Mouse (Mus musculus): ENCODE measurements at regions not wholly inside any gene's neighbourhood (a gene's known extent, or its start where the extent isn't known, plus 50 kb on each side); places are given as distances from the start of the nearest gene placed in this dataset.

GRCm38 (mm10) chr15:93681602-93682001 lies 85.9 kb upstream of the Prickle1 start:
- WGBS = 85% methylated on average over 4 of the region's 4 CpGs

GRCm38 (mm10) chr15:93675624-93676023 lies 79.9 kb upstream of the Prickle1 start:
- DNase-seq (ENCODE audit: low spot score) = no peak
- no peaks in the 10 kb centered on the region for H3K27me3 ChIP-seq (ENCODE audit: low read depth, poor library complexity, severe bottlenecking)

More at GRCm38 (mm10) chr15:93681602-93682001, 85.9 kb upstream of the Prickle1 start:
- Histone ChIP-seq H3K4me1 (no peaks in the 10 kb centered on the region), H3K27me3 (ENCODE audit: low read depth, poor library complexity, severe bottlenecking) (no peaks in the 10 kb centered on the region), H3K9me3 (replicated peaks) (no peaks in the 10 kb centered on the region), H3K4me3 (no peak overlapping the region), H3K36me3 (no peaks in the 10 kb centered on the region), H3K27ac (no peak overlapping the region)
- no peak for DNase-seq (ENCODE audit: low spot score)

GRCm38 (mm10) chr15:93673976-93674375 lies 78.3 kb upstream of the Prickle1 start:
- no peaks in the 10 kb centered on the region for H3K36me3 ChIP-seq
- 0 out of 2 replicates have a peak overlapping the region, but pooled peaks have one; percentile 37 for H3K27ac ChIP-seq
- H3K4me3 ChIP-seq = no peak overlapping the region
- H3K9me3 ChIP-seq (replicated peaks) = no peaks in the 10 kb centered on the region
- H3K4me1 ChIP-seq = peaks cover 22% of the 10 kb centered on the region
- WGBS = 68% methylated on average over 10 of the region's 10 CpGs
- no peak for DNase-seq (ENCODE audit: low spot score)
- no peaks in the 10 kb centered on the region for H3K27me3 ChIP-seq (ENCODE audit: low read depth, poor library complexity, severe bottlenecking)

More at GRCm38 (mm10) chr15:93675624-93676023, 79.9 kb upstream of the Prickle1 start:
- Histone ChIP-seq H3K4me1 (peaks cover 8% of the 10 kb centered on the region), H3K36me3 (no peaks in the 10 kb centered on the region), H3K9me3 (replicated peaks) (no peaks in the 10 kb centered on the region), H3K4me3 (no peak overlapping the region), H3K27ac (no peak overlapping the region)
- WGBS = 94% methylated on average over 6 of the region's 6 CpGs

- H3K36me3 ChIP-seq = no peaks in the 10 kb centered on the region
- no peak overlapping the region for H3K4me3 ChIP-seq
- peak overlapping the region; percentile 82 for H3K27ac ChIP-seq
- DNase-seq (ENCODE audit: low spot score) = peak; percentile 76
- no peaks in the 10 kb centered on the region for H3K27me3 ChIP-seq (ENCODE audit: low read depth, poor library complexity, severe bottlenecking)
- H3K9me3 ChIP-seq (replicated peaks) = no peaks in the 10 kb centered on the region
- H3K4me1 ChIP-seq = peaks cover 34% of the 10 kb centered on the region
- 15% methylated on average over 5 of the region's 5 CpGs for WGBS
These were observed 68.2 kb upstream of the Prickle1 start for GRCm38 (mm10) chr15:93663876-93664275.

GRCm38 (mm10) chr15:93662601-93663000 lies 66.9 kb upstream of the Prickle1 start:
- Histone ChIP-seq H3K27ac (0 out of 2 replicates have a peak overlapping the region, but pooled peaks have one; percentile 30), H3K27me3 (ENCODE audit: low read depth, poor library complexity, severe bottlenecking) (no peaks in the 10 kb centered on the region), H3K4me3 (no peak overlapping the region), H3K36me3 (no peaks in the 10 kb centered on the region), H3K4me1 (peaks cover 29% of the 10 kb centered on the region), H3K9me3 (replicated peaks) (no peaks in the 10 kb centered on the region)
- WGBS = 100% methylated on average over 1 of the region's 1 CpGs
- DNase-seq (ENCODE audit: low spot score) = no peak

GRCm38 (mm10) chr15:93661801-93662200 lies 66.1 kb upstream of the Prickle1 start:
- Histone ChIP-seq H3K27ac (no peak overlapping the region), H3K36me3 (no peaks in the 10 kb centered on the region), H3K27me3 (ENCODE audit: low read depth, poor library complexity, severe bottlenecking) (no peaks in the 10 kb centered on the region), H3K4me3 (no peak overlapping the region), H3K4me1 (peaks cover 29% of the 10 kb centered on the region), H3K9me3 (replicated peaks) (no peaks in the 10 kb centered on the region)
- 93% methylated on average over 2 of the region's 2 CpGs for WGBS
- no peak for DNase-seq (ENCODE audit: low spot score)

- DNase-seq (ENCODE audit: low spot score) = no peak
- Histone ChIP-seq H3K4me3 (no peak overlapping the region), H3K9me3 (replicated peaks) (no peaks in the 10 kb centered on the region), H3K4me1 (peaks cover 29% of the 10 kb centered on the region), H3K27me3 (ENCODE audit: low read depth, poor library complexity, severe bottlenecking) (no peaks in the 10 kb centered on the region), H3K36me3 (no peaks in the 10 kb centered on the region), H3K27ac (peak overlapping the region; percentile 5; the same call in 1 of the 2 replicates)
- 88% methylated on average over 14 of the region's 14 CpGs for WGBS
These were observed 65.4 kb upstream of the Prickle1 start for GRCm38 (mm10) chr15:93660952-93661648.

- no peaks in the 10 kb centered on the region for H3K27me3 ChIP-seq (ENCODE audit: low read depth, poor library complexity, severe bottlenecking)
- H3K36me3 ChIP-seq = no peaks in the 10 kb centered on the region
- H3K27ac ChIP-seq = no peak overlapping the region
- no peaks in the 10 kb centered on the region for H3K9me3 ChIP-seq (replicated peaks)
- H3K4me1 ChIP-seq = peaks cover 5% of the 10 kb centered on the region; the same call in 1 of the 2 replicates
- no peak overlapping the region for H3K4me3 ChIP-seq
- DNase-seq (ENCODE audit: low spot score) = no peak
- 93% methylated on average over 6 of the region's 6 CpGs for WGBS
These were observed 61.5 kb upstream of the Prickle1 start for GRCm38 (mm10) chr15:93657171-93657570.

- Histone ChIP-seq H3K4me3 (no peak overlapping the region), H3K36me3 (no peaks in the 10 kb centered on the region), H3K27me3 (ENCODE audit: low read depth, poor library complexity, severe bottlenecking) (no peaks in the 10 kb centered on the region), H3K4me1 (peaks cover 5% of the 10 kb centered on the region; the same call in 1 of the 2 replicates), H3K9me3 (replicated peaks) (no peaks in the 10 kb centered on the region), H3K27ac (no peak overlapping the region)
- DNase-seq (ENCODE audit: low spot score) = no peak
- WGBS = 86% methylated on average over 6 of the region's 6 CpGs
These were observed 61.0 kb upstream of the Prickle1 start for GRCm38 (mm10) chr15:93656713-93657112.

- no peak for DNase-seq (ENCODE audit: low spot score)
- no peak overlapping the region; the same call in 1 of the 2 replicates for H3K27ac ChIP-seq
These were observed 60.1 kb upstream of the Prickle1 start for GRCm38 (mm10) chr15:93655743-93656142.

GRCm38 (mm10) chr15:93655243-93655642 lies 59.6 kb upstream of the Prickle1 start:
- H3K9me3 ChIP-seq (replicated peaks) = no peaks in the 10 kb centered on the region
- 90% methylated on average over 6 of the region's 6 CpGs for WGBS
- H3K27me3 ChIP-seq (ENCODE audit: low read depth, poor library complexity, severe bottlenecking) = no peaks in the 10 kb centered on the region
- H3K4me3 ChIP-seq = no peak overlapping the region
- H3K4me1 ChIP-seq = peaks cover 17% of the 10 kb centered on the region
- no peaks in the 10 kb centered on the region for H3K36me3 ChIP-seq
- DNase-seq (ENCODE audit: low spot score) = no peak
- H3K27ac ChIP-seq = no peak overlapping the region; the same call in 1 of the 2 replicates

More at GRCm38 (mm10) chr15:93655743-93656142, 60.1 kb upstream of the Prickle1 start:
- WGBS = 92% methylated on average over 6 of the region's 6 CpGs
- no peaks in the 10 kb centered on the region for H3K9me3 ChIP-seq (replicated peaks)
- peaks cover 12% of the 10 kb centered on the region; the same call in 1 of the 2 replicates for H3K4me1 ChIP-seq
- no peaks in the 10 kb centered on the region for H3K36me3 ChIP-seq
- H3K4me3 ChIP-seq = no peak overlapping the region
- H3K27me3 ChIP-seq (ENCODE audit: low read depth, poor library complexity, severe bottlenecking) = no peaks in the 10 kb centered on the region

GRCm38 (mm10) chr15:93653378-93653777 lies 57.7 kb upstream of the Prickle1 start:
- no peaks in the 10 kb centered on the region for H3K27me3 ChIP-seq (ENCODE audit: low read depth, poor library complexity, severe bottlenecking)
- WGBS = 89% methylated on average over 1 of the region's 1 CpGs
- DNase-seq (ENCODE audit: low spot score) = no peak
- H3K9me3 ChIP-seq (replicated peaks) = no peaks in the 10 kb centered on the region
- H3K27ac ChIP-seq = no peak overlapping the region
- H3K4me1 ChIP-seq = peaks cover 15% of the 10 kb centered on the region
- no peak overlapping the region for H3K4me3 ChIP-seq
- H3K36me3 ChIP-seq = no peaks in the 10 kb centered on the region

GRCm38 (mm10) chr15:93650981-93651757 lies 55.5 kb upstream of the Prickle1 start:
- 72% methylated on average over 14 of the region's 14 CpGs for WGBS
- H3K9me3 ChIP-seq (replicated peaks) = no peaks in the 10 kb centered on the region
- H3K4me1 ChIP-seq = peaks cover 15% of the 10 kb centered on the region
- H3K36me3 ChIP-seq = no peaks in the 10 kb centered on the region
- H3K27ac ChIP-seq = no peak overlapping the region
- H3K27me3 ChIP-seq (ENCODE audit: low read depth, poor library complexity, severe bottlenecking) = no peaks in the 10 kb centered on the region
- no peak overlapping the region for H3K4me3 ChIP-seq
- no peak for DNase-seq (ENCODE audit: low spot score)
